Mouse (Mus musculus) brain, embryonic 14.5 days (tissue): ENCODE results near the gene Krtap10-10.

Source experiments
- CTCF ChIP-seq: fragments of 200-500 bp; IDR thresholded peaks from 2 replicates; pipeline ENCODE4 v1.5.1; 2012; ENCODE audit warnings: inconsistent platforms, mild to moderate bottlenecking, moderate library complexity, borderline replicate concordance; ENCODE audit not compliant: insufficient read depth, insufficient read length; ENCODE audit errors: extremely low read depth
- POLR2A ChIP-seq: fragments of 200-500 bp; IDR thresholded peaks from 2 replicates; pipeline ENCODE4 v1.6.1; 2012; ENCODE audit warnings: mild to moderate bottlenecking, inconsistent platforms, borderline replicate concordance; ENCODE audit not compliant: poor library complexity, insufficient read depth, insufficient read length, severe bottlenecking; ENCODE audit errors: extremely low read depth

DNA sequence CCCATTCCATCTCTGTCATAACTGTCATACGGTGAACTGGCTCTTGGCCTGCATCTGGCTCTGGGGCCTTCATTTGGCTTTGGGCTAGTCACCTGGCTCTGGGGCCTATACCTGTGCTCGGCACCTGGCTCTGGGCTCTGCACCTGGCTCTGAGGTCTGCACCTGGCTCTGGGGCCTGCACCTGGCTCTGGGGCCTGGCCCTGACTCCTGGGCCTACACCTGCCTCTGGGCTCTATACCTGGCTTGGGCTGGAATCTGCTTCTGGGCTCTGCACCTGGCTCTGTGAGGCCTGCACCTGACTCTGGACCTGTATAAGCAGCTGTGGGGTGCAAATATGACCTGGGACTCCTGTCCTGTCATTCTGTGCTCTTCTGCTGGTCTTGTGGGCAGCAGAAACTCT, 11.8 kb downstream of the Krtap10-10 start:
- TF ChIP-seq CTCF (no peak), POLR2A (no peak)
